Mouse (Mus musculus): ENCODE measurements around the gene Ninj1. TPM values are rescaled to one million over a fixed set of nuclear protein-coding genes. Genes with fewer than 3 reads are reported as not detected.

Ninj1 gene
- polyA plus RNA-seq, 1 experiment from 2014 or later: 37.4 TPM

DNA sequence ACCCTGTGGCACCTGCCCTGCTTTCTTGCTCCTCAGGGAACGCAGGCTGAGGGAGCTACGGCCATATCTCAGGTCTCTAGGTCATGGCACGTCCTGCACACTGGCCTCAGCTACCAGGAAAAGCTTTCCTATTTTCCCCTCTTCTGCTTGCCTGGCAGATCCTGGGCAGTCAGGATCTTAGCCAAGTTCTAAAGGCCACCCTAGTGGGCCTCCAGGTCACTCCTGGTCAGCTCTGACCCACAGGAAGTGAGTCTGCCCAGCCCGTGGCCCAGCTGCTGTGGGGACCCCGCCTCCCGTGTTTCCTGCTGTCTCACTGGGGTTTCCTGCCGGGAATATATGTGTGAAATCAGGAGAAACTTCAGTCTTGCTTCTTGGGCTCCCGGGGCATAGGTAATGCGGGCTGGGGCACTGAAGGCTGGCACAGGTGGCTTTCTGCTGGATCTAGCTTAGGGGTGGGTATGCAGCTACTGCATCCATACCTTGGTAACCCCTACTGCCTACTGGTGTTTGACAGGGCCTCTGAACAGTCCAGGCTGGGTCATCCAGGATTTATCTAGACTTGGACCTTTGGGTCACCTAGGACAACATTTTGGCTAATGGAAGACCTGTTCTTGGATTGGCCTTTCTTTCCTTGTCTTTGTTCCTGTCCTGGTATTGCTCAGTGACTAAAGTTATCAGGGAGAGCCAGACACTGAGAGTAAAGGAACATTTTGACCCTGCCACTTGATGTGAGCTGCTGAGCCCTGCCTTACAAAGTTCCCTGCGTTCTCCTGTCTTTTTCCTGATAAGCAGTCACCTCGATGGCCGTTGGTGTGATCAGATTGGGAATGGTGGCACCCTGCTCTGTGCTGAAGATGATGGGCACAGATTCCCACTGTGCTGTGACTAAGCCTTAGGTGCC, 2.9 kb downstream of the Ninj1 start:
- no peak overlapping the region for H3K4me3 ChIP-seq (replicated peaks)
- H3K27ac ChIP-seq (replicated peaks): no peak overlapping the region
- H3K9ac ChIP-seq (replicated peaks): no peak overlapping the region
- no peak overlapping the region for H3K4me2 ChIP-seq
- no peaks in the 10 kb centered on the region for H3K36me3 ChIP-seq
- WGBS: 87% methylated on average over 12 of the region's 12 CpGs
- no peaks in the 10 kb centered on the region for H3K27me3 ChIP-seq (replicated peaks)
- peaks cover 38% of the 10 kb centered on the region for H3K4me1 ChIP-seq
- ATAC-seq (ENCODE audit: low FRiP score): no peak
- H3K9me3 ChIP-seq (replicated peaks): no peaks in the 10 kb centered on the region

DNA sequence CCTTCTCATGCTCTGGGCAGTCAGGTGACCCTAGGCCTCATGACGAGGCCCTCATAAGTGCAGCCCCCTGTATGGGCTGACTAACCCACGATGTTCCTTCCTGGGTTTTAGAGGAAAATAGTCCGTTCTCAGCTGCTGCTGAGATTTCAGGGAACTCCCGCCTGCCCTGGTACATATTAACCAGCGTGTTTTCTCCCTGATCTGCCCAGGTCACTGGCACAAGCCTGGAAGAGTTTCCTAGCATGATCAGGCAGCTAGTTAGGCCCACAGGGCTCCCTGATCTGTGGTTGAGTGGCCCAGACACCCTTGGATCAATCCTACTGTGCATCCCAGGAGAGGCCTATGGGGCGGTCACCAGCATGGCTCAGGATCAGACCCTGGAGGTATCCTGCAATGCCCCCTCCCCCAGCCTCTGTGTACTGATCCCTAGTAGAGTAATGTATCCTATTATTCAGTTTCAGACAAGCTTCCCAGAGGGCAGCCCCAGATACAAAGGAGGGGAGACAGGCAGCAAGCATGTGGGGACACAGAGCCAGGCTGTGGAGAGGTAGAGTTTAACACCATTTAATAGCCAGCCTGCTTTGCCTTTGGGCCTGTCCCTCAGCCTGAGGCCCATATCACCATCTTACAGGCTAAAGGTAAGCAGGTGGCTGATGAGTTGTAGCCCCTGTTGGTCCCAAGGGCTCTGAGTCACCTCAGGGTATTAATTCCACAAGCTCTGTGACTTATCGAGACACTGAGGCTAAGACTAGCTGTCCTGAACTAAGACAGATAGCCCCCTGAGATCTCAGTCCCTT, 3.8 kb downstream of the Ninj1 start:
- Histone ChIP-seq H3K4me1 (peaks cover 38% of the 10 kb centered on the region), H3K36me3 (no peaks in the 10 kb centered on the region), H3K9ac (replicated peaks) (no peak overlapping the region), H3K27me3 (replicated peaks) (no peaks in the 10 kb centered on the region), H3K9me3 (replicated peaks) (no peaks in the 10 kb centered on the region), H3K4me3 (replicated peaks) (no peak overlapping the region), H3K27ac (replicated peaks) (no peak overlapping the region), H3K4me2 (no peak overlapping the region)
- 71% methylated on average over 7 of the region's 7 CpGs for WGBS
- ATAC-seq (ENCODE audit: low FRiP score): no peak

DNA sequence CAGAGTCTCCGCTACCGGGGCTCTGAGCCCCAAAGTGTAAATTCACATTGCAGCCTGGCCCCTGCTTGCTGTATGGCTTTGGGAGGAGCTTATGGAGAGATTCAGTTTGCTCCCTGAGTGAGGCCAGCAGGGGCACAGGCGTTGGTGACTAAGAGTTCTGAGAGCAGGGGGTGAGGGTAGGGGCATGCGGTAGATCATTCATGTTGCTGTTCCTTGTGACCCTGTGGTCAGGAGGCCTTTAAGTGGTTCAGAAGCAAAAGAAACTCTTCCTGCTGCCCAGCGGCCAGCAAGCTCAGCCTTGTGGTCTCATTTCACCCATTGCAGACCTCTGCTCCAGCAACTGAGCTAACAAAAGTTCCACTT, 4.4 kb downstream of the Ninj1 start:
- Histone ChIP-seq H3K4me1 (peaks cover 36% of the 10 kb centered on the region), H3K27me3 (replicated peaks) (no peaks in the 10 kb centered on the region), H3K4me2 (no peak overlapping the region), H3K27ac (replicated peaks) (no peak overlapping the region), H3K4me3 (replicated peaks) (no peak overlapping the region), H3K9me3 (replicated peaks) (no peaks in the 10 kb centered on the region), H3K9ac (replicated peaks) (no peak overlapping the region), H3K36me3 (no peaks in the 10 kb centered on the region)
- ATAC-seq (ENCODE audit: low FRiP score): no peak
- 39% methylated on average over 5 of the region's 5 CpGs for WGBS

DNA sequence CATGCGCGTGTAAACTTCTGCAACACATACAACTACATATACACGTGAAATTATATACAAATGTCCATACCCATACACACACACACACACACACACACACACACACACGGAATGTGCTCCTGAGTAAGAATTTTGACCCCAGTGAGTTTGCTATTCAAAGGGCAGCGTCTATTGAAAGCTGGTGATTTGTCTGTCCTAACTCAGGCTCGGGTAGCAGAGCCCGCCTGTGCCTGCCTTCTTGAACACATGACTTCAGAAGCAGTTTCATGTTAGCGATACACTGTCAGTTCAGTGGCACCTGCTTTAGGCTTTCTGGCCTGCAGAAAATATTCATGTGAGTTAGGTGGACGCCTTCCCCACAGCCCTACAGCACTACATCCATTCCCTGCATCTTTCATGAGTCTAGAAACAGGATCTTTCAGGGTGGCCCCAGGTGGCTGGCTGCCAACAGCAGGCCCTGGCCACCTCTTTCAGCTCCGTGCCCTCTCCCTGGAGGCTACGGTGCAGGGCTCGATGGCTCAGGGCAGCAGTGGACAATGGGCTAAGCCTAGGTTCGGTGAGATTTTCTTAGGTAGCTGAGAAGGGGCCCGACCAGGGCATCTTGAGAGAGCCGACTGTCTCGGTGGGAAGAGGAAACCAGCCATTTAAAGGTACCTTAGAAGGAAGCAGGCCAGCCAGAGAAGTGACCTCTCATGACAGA, 5.0 kb downstream of the Ninj1 start:
- Histone ChIP-seq H3K27ac (replicated peaks) (no peak overlapping the region), H3K9ac (replicated peaks) (no peak overlapping the region), H3K9me3 (replicated peaks) (no peaks in the 10 kb centered on the region), H3K4me3 (replicated peaks) (no peak overlapping the region), H3K4me1 (peaks cover 30% of the 10 kb centered on the region), H3K36me3 (no peaks in the 10 kb centered on the region), H3K27me3 (replicated peaks) (no peaks in the 10 kb centered on the region), H3K4me2 (no peak overlapping the region)
- ATAC-seq (ENCODE audit: low FRiP score): no peak
- 69% methylated on average over 16 of the region's 16 CpGs for WGBS

DNA sequence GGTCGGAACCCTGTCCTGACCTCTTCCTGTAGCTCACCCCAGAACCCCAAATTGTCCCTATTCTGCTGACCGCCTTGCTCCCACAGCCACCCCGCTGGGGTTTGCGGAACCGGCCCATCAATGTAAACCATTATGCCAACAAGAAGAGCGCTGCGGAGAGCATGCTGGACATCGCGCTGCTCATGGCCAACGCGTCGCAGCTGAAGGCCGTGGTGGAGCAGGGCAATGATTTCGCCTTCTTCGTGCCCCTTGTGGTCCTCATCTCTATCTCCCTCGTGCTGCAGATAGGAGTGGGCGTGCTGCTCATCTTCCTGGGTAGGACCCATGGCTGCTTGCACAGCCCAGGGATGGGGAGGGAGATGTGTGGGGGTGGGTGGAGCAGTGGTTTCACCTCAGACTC, 6.4 kb downstream of the Ninj1 start:
- H3K9me3 ChIP-seq (replicated peaks): no peaks in the 10 kb centered on the region
- H3K4me2 ChIP-seq: no peak overlapping the region
- H3K9ac ChIP-seq (replicated peaks): no peak overlapping the region

DNA sequence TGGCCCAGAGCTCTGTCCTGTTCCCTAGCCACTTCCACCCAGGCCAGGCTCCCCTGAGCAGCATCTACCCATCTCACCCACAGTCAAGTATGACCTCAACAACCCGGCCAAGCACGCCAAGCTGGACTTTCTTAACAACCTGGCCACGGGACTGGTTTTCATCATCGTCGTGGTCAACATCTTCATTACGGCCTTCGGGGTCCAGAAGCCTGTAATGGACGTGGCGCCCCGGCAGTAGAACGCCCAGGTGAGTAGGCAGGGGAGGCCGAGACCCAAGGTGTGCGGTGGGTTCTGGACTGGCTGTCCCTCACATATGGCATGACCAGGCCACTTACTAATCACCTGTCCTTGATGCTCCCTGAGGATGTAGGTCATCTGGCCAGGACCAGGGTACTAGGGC, 7.5 kb downstream of the Ninj1 start:
- H3K27ac ChIP-seq (replicated peaks): no peak overlapping the region
- ATAC-seq (ENCODE audit: low FRiP score): no peak
- H3K4me3 ChIP-seq (replicated peaks): no peak overlapping the region
- no peaks in the 10 kb centered on the region for H3K36me3 ChIP-seq
- no peak overlapping the region for H3K9ac ChIP-seq (replicated peaks)
- no peak overlapping the region for H3K4me2 ChIP-seq
- peaks cover 17% of the 10 kb centered on the region for H3K4me1 ChIP-seq
- no peaks in the 10 kb centered on the region for H3K9me3 ChIP-seq (replicated peaks)
- WGBS: 97% methylated on average over 13 of the region's 13 CpGs
- no peaks in the 10 kb centered on the region for H3K27me3 ChIP-seq (replicated peaks)

More for the DNA sequence above, 6.4 kb downstream of the Ninj1 start:
- H3K27ac ChIP-seq (replicated peaks): no peak overlapping the region
- no peaks in the 10 kb centered on the region for H3K27me3 ChIP-seq (replicated peaks)
- ATAC-seq (ENCODE audit: low FRiP score): no peak
- H3K4me1 ChIP-seq: peaks cover 18% of the 10 kb centered on the region
- H3K4me3 ChIP-seq (replicated peaks): no peak overlapping the region
- 96% methylated on average over 17 of the region's 17 CpGs for WGBS
- no peaks in the 10 kb centered on the region for H3K36me3 ChIP-seq

DNA sequence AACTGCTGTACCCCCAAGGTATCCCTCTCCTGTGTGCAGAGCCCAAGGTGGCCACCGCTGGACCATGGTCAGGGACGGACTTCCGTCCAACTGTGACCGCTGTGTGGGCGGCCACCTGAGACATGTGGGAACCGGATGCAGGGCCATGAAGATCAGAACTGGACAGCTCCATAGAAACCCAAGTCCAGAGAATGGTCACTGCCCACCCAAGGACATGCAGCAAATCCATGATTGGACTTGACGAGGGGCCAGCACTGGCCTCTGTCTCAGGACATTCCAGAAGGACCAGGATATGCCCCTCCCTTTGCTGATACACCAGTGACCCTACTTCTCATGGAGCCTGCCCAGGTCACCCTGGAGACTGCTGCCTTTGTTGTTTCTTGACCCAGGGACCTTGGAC, 8.4 kb downstream of the Ninj1 start:
- WGBS: 92% methylated on average over 7 of the region's 7 CpGs
- Histone ChIP-seq H3K27ac (replicated peaks) (no peak overlapping the region), H3K9ac (replicated peaks) (no peak overlapping the region), H3K4me2 (no peak overlapping the region), H3K9me3 (replicated peaks) (no peaks in the 10 kb centered on the region), H3K4me3 (replicated peaks) (no peak overlapping the region), H3K27me3 (replicated peaks) (no peaks in the 10 kb centered on the region), H3K36me3 (no peaks in the 10 kb centered on the region), H3K4me1 (peaks cover 15% of the 10 kb centered on the region)
- ATAC-seq (ENCODE audit: low FRiP score): no peak

DNA sequence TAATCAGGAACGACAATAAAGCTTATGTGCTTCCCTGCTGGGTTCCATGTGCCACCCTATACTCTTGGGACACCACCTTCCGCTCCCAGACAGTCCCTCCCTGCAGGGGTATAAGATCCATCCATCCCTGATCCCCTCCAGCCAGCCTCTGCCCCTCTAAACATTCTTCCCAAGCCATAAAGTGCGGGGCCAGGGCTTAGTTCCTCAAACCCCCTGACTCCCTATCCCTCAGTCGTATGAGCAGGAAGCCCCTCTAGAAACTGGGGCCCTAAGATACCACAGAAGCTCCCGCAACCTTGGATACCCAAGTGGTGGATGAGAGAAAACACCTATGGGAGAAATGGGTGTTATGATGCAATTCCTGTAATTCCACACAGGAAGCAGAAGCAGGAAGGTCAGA, 8.9 kb downstream of the Ninj1 start:
- whole genome bisulfite sequencing: 89% methylated on average over 5 of the region's 5 CpGs
- no peaks in the 10 kb centered on the region for H3K27me3 ChIP-seq (replicated peaks)
- no peak overlapping the region for H3K9ac ChIP-seq (replicated peaks)
- ATAC-seq (ENCODE audit: low FRiP score): no peak
- H3K36me3 ChIP-seq: no peaks in the 10 kb centered on the region
- no peaks in the 10 kb centered on the region for H3K9me3 ChIP-seq (replicated peaks)
- H3K4me3 ChIP-seq (replicated peaks): no peak overlapping the region
- no peak overlapping the region for H3K27ac ChIP-seq (replicated peaks)
- H3K4me1 ChIP-seq: peaks cover 9% of the 10 kb centered on the region
- H3K4me2 ChIP-seq: no peak overlapping the region

DNA sequence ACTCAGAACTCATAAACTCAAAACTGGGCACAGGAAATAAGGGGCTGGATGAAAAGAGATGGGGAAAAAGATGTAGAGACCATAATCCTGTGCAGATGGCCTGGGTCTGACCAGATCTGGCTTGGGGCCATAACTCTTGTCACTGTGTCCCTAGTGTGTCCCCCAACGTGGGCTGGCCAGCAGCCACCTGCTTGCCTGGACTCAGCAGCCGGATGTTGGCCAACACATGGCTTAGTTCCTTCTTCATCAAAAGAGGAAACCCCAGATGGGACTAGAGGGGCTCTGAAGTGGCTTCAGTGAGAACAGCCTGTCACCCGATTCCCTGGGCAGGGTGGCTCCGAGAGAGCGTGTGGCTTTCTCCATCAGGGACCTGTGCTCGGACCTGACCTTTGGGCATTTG, 9.5 kb downstream of the Ninj1 start:
- Histone ChIP-seq H3K36me3 (no peaks in the 10 kb centered on the region), H3K9me3 (replicated peaks) (no peaks in the 10 kb centered on the region), H3K9ac (replicated peaks) (no peak overlapping the region), H3K27me3 (replicated peaks) (no peaks in the 10 kb centered on the region), H3K4me1 (peaks cover 3% of the 10 kb centered on the region), H3K27ac (replicated peaks) (no peak overlapping the region), H3K4me2 (no peak overlapping the region), H3K4me3 (replicated peaks) (no peak overlapping the region)
- WGBS: 80% methylated on average over 6 of the region's 6 CpGs
- no peak for ATAC-seq (ENCODE audit: low FRiP score)

DNA sequence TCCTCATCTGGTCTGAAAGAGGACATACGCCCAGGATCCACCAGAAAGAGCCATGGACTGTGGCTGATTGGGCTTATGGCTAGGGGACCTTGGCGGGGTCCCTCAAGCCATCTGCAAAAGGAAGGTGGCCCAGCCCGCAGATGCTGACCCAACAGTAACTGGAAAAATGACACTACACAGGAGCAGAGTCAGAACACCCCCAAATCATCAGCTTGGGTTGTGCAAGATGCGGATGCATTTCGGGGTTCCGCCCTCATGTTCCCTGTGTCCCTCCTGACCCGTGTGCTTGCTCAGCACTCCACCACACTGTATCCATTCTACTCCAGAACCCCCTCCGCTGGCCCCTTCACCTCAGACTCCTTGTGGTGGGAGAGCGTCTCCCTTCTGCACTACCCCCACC, 11.4 kb downstream of the Ninj1 start:
- H3K9ac ChIP-seq (replicated peaks): no peak overlapping the region
- WGBS: 95% methylated on average over 9 of the region's 9 CpGs
- ATAC-seq (ENCODE audit: low FRiP score): no peak
- H3K4me3 ChIP-seq (replicated peaks): no peak overlapping the region
- no peak overlapping the region for H3K4me2 ChIP-seq
- no peaks in the 10 kb centered on the region; the same call in 1 of the 2 replicates for H3K36me3 ChIP-seq
- H3K27me3 ChIP-seq (replicated peaks): no peaks in the 10 kb centered on the region
- no peak overlapping the region for H3K27ac ChIP-seq (replicated peaks)
- H3K4me1 ChIP-seq: no peaks in the 10 kb centered on the region
- no peaks in the 10 kb centered on the region for H3K9me3 ChIP-seq (replicated peaks)

DNA sequence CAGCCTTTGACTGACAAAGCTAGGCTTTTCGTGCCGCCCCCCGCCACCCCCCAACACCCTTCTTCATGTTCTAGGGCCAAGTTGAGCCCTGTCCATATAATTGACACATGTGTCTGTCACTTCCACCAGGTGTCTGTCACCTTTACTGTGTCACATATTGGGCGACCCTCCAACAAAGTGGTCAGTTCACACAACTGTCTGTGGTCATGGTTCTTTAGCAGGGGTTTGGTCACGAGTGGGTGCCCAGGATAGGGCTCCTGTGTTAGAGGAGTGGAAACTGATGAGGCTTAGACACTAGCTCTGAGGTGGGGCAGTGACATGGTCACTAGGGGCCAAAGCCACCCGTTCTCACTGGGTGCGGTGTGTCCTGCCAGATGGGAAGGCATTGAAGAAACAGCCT, 12.6 kb downstream of the Ninj1 start:
- H3K27ac ChIP-seq (replicated peaks): no peak overlapping the region
- no peaks in the 10 kb centered on the region for H3K4me1 ChIP-seq
- H3K27me3 ChIP-seq (replicated peaks): no peaks in the 10 kb centered on the region
- 94% methylated on average over 7 of the region's 7 CpGs for WGBS
- H3K9ac ChIP-seq (replicated peaks): no peak overlapping the region
- H3K4me2 ChIP-seq: no peak overlapping the region
- no peak overlapping the region for H3K4me3 ChIP-seq (replicated peaks)
- no peak for ATAC-seq (ENCODE audit: low FRiP score)
- no peaks in the 10 kb centered on the region; the same call in 1 of the 2 replicates for H3K36me3 ChIP-seq
- no peaks in the 10 kb centered on the region for H3K9me3 ChIP-seq (replicated peaks)
